Mouse (Mus musculus) testis, postnatal 10 days (tissue): ENCODE data around the gene Gm438.
"Not testable (repeated sequence)": the region's sequence is repeated elsewhere in the genome, so short reads cannot be mapped to it uniquely, and the experiment has no call there.

Experiments
- DNase-seq: peaks from one replicate; pipeline ENCODE4 v3.0.0; 2021; ENCODE audit warnings: low spot score

Gm438 gene

DNA sequence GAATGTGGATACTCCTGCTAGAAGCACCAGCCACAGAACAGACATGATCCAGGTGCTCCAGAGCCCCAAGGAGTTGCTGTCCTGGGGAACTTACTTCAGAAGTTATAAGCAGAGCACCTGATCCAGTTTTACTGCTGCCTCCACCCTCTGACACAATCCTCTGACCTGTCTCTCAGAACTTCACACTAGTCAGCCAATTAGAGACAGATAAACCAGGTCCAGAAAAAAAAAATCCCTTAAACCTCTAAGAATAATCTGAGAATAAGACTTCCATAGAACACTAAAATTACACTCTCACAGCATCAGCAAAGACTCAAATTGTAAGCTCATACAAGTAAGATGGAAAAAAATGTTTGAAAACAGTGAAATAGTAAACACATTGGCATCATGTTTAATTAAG, at the start of gene Gm438:
TSS of gene Gm438 (minus strand) at position 101 of the 400 bp plus-strand sequence.
- DNase-seq, result no peak

- DNase-seq, result no peak
Measured at GRCm38 (mm10) chr4:144824706-144825105, 38.3 kb upstream of the Gm438 start.

DNA sequence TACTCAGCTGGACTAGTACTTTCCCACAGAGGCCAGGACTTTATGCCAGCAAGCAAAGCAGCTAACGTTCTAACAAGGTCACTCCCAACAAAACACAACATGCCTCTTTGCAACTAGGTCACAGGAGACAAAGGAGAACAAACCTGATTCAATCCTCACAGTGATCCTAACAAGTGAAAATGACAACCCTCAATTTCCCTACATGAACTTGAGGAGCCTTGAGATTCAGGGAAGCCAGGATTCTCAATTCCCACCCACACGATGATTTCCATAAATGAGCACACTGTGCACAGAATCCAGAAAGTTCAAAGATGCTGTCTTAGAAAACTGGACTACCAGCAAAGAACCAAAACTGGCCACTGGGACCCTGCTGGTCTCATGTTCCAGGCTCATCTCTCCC, 37.6 kb upstream of the Gm438 start:
- no peak for DNase-seq

DNA sequence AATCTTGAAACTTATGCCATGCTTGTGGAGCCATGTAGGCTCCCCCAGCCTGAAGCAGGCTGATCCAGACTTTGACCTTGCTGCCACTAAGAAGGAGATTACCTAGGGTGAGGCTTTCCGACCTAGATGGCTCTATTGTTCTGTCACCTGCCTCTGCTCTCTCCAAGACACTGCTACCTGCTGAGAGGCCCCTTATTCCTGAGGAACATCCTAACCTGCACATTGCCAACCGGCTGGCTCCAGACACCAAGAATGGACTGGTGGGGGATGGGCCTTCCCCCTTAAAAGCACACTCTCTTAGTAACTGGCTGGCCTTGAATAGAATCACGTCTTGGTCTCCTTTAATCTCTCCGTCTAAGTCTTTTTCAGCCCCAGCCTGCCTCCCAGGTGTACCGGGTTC, 20.8 kb upstream of the Gm438 start:
- DNase-seq, result not testable (repeated sequence)

- DNase-seq, result no peak
Measured at GRCm38 (mm10) chr4:144803633-144804032, 17.2 kb upstream of the Gm438 start.

DNA sequence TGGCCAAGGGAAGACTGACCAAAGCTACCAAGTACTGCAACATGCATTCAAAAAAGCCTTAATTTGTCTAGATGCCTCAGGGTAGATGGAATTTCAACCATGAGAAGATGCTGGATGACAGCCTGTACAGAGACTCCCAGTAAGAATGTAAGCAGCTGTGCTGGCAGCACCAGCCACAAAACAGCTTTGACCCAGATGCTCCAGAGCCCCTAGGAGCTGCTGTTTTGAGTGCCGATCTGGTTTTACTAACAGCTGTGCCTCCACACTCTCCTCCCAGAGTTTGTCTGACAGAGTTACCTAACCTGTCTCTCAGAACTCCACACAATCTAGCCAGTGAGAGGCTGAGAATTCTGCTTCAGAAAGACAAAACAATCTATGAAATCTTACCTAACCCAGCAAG, 3.8 kb upstream of the Gm438 start:
- no peak for DNase-seq

DNA sequence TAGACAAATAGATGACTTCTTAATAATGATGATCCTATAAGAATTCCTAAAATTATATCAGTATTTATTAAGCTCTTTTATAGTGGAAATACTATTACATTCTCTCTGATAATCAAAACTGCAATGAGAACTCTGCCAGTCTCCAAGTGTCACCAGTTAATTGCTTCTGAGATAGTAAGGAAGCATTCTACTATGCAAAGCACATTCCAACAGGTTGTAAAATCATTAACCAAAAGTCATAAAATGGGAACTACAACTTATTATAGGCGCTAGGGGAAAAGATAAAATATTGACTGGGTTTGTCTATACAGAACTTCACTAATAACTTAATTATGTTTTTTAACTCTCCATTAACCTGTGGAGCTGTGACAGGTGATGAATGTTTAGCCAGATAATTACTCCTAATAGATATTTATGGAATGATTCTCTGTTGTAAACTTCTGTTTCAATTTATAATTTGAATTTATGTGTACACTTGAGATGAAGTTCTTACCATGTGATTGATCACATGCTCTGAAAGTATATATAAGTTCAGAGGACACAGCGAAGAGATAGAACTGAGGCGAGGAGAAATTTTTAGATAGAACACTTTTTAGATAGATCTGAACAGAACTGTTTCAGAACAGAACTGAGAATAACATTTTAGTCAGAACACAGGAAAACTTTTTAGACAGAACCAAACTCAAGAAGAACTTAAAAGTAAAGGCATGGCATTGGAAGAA, 3.7 kb downstream of the Gm438 start:
- no peak for DNase-seq

- peak; percentile 64 for DNase-seq
Measured at GRCm38 (mm10) chr4:144765722-144766121, 20.7 kb downstream of the Gm438 start.

DNA sequence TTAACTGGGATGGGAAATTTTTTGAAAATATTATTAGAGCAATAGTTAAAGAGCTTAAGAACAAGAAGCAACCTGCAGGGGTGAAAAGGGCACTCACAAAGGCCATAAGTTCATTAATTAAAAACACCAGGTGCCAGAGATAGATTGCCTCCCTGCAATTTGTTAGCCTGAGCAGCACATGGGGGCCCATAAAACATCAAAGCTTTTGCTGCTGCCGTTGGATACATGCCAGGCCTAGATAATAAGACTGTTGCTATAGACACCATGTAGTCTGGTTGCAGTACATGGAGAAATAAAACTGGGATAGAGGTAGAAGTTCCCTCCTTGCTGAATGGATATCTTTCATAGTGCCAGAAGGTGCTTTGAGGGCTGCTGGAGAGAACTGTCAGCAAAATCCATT, 37.2 kb downstream of the Gm438 start:
- no peak for DNase-seq
